ENCODE assay signal across 22 mouse cellular contexts in the genomic region with DNA sequence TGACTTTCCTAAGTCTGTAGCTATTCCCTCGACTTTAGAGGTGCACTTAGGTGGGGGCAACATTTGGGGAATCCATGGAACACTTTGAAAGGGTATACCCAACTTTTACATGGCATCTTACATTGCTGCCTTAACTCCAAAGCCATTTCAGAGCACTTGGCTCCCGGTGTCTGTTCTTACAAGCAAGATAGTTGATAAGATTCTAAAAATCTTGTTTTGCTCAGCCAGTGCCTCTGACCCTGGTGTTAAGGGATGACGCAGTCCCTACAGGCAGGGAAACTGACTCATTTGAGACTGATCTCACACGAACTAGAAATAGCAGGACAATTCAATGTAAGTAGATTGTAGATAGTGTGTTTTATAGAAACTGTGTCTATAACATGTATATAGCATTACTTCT.
"Had no signal": no experiment of that assay in that cellular context is flagged by ENCODE, and none has a peak within 500 bp of the region (broad histone marks: within the 10 kb centered on the region; RNA-seq: fewer than 3 reads in every experiment).

No protein-coding gene starts in this region.

- H3K9me3 ChIP-seq: heart, embryonic 12.5 days; hindbrain, embryonic 10.5 days; hindbrain, embryonic 12.5 days; intestine, embryonic 15.5 days; limb, embryonic 10.5 days; limb, embryonic 12.5 days; liver, embryonic 13.5 days; liver, embryonic 15.5 days had no signal

- H3K27ac ChIP-seq: heart, adult 2 months; hindbrain, embryonic 10.5 days; hindbrain, embryonic 12.5 days; hindbrain, embryonic 14.5 days; intestine, embryonic 15.5 days; layer of hippocampus, adult 2 months; left cerebral cortex, adult 2 months; limb, embryonic 10.5 days; limb, embryonic 12.5 days; liver, embryonic 13.5 days; liver, embryonic 15.5 days had no signal

- DNase-seq: gastrocnemius, postnatal 10 days; gastrocnemius, postnatal 25 days; heart, adult 2 months; heart, postnatal 10 days; heart, postnatal 4 days; kidney, adult 18-20 months; kidney, adult 8-10 months; kidney, postnatal 10 days; kidney, postnatal 25 days; kidney, postnatal 4 days; liver, embryonic 13.5 days; lung, adult 2 months had no signal

- H3K36me3 ChIP-seq: heart, embryonic 12.5 days; hindbrain, embryonic 10.5 days; hindbrain, embryonic 12.5 days; intestine, embryonic 15.5 days; limb, embryonic 10.5 days; limb, embryonic 12.5 days; liver, embryonic 15.5 days had no signal

- H3K4me3 ChIP-seq: heart, adult 2 months; heart, embryonic 12.5 days; hindbrain, embryonic 10.5 days; hindbrain, embryonic 12.5 days; intestine, embryonic 15.5 days; layer of hippocampus, adult 2 months; left cerebral cortex, adult 2 months; limb, embryonic 10.5 days; limb, embryonic 12.5 days; liver, embryonic 13.5 days; liver, embryonic 15.5 days had no signal
